Mouse (Mus musculus) retina, embryonic 14.5 days (tissue): ENCODE measurements around the gene Prex1.

Source experiments
- DNase-seq: peaks from one replicate; pipeline ENCODE4 v3.0.0-alpha.2; 2015; ENCODE audit warnings: low spot score

Prex1 gene

GRCm38 (mm10) chr2:166516818-166517353 is 196.7 kb downstream of the Prex1 start:
- peak; percentile 53 for DNase-seq
